Mouse (Mus musculus) CD4-positive, CD25-positive, alpha-beta regulatory T cell (primary cell): ENCODE data around the gene Myom1. TPM values are rescaled to one million over a fixed set of nuclear protein-coding genes. Genes with fewer than 3 reads are reported as not detected.

Experiments
- polyA plus RNA-seq: library from polyadenylated mRNA; unstranded; fragments of 100-300 nt; shearing (Covaris generic); gene quantifications from one replicate; pipeline ENCODE4 v1.2.1, GENCODE M21; 2017

Gene Myom1
- 0.41 TPM for polyA plus RNA-seq

GRCm38 (mm10) chr17:71002081-71002743 lies at the start of gene Myom1:
Gene Myom1 (plus strand): TSS chr17:71002633.

GRCm38 (mm10) chr17:71002744-71003094 lies 286 bp downstream of the Myom1 start, which contains the start of gene Myl12a:
Gene Myl12a (minus strand): TSS chr17:71002878.

Other genes starting within 250 kb of the Myom1 start
- 56.5 TPM for gene Tgif1, start 149.1 kb upstream of the Myom1 start, polyA plus RNA-seq
- gene Myl12a, start 245 bp downstream of the Myom1 start, polyA plus RNA-seq = 819 TPM
- gene Lpin2, start 179.9 kb downstream of the Myom1 start, polyA plus RNA-seq = 25.8 TPM